Mouse (Mus musculus) kidney, adult 2 months (tissue): ENCODE measurements around the gene Plekha7.

Experiments
- CTCF ChIP-seq: fragments of 200-500 bp; conservative IDR thresholded peaks from 2 replicates; pipeline ENCODE4 v1.5.1; 2011; ENCODE audit warnings: low read depth, mild to moderate bottlenecking, control low read depth, low read length, moderate library complexity, mixed read lengths; ENCODE audit not compliant: insufficient read depth, insufficient read length
- POLR2A ChIP-seq: fragments of 200-500 bp; IDR thresholded peaks from one replicate; pipeline ENCODE4 v1.6.1; 2011; ENCODE audit warnings: low read depth, low read length, control low read depth

DNA sequence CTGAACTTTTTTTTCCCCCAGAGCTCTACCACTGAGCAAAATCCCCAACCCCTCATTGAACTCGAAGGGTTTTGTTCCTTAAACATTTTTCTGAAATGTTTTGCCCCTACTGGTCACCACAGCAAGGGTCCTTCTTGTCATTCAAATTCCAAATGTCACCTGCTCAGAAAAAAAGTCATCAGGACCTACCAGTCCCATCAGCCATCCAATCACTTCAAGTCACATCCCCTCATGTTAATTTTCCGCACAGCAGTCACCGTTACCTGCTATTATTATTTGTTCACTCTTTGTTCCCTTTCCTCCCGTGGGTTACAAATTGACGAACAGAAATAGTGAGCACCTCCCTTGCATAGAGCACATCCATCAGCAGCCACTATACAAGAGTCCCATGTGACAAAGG, 1.6 kb downstream of the Plekha7 start:
- TF ChIP-seq CTCF (no peak), POLR2A (no peak)
